Mouse (Mus musculus): ENCODE results near the gene Duox2. TPM values are rescaled to one million over a fixed set of nuclear protein-coding genes. Genes with fewer than 3 reads are reported as not detected.

Gene Duox2
- total and polyA plus RNA-seq, 2 experiments, result 0.04 TPM; not detected in 1

GRCm38 (mm10) chr2:122317384-122317783, 19.1 kb upstream of the Duox2 start:
- Histone ChIP-seq H3K9ac (ENCODE audit: low read depth, low read length) (no peak overlapping the region), H3K79me2 (ENCODE audit: control insufficient read depth, insufficient read depth, low read length) (no peaks in the 10 kb centered on the region), H3K27ac (replicated peaks; ENCODE audit: insufficient read depth, low read depth, low read length) (no peak overlapping the region), H3K36me3 (ENCODE audit: control insufficient read depth, insufficient read depth, low read length) (no peaks in the 10 kb centered on the region), H3K4me1 (ENCODE audit: control insufficient read depth, insufficient read depth, low read length) (peaks cover 5% of the 10 kb centered on the region), H3K27me3 (ENCODE audit: control insufficient read depth, insufficient read depth, low read length) (no peaks in the 10 kb centered on the region; the same call in none of the 2 replicates), H3K4me3 (ENCODE audit: insufficient read depth, low read depth, low read length) (no peak overlapping the region)
- no peak for DNase-seq (ENCODE audit: extremely low read depth, low read depth, low spot score)
- 76% methylated on average over 4 of the region's 4 CpGs for WGBS
- no peak for TF ChIP-seq POLR2A (IDR thresholded peaks at IDR 0.05; ENCODE audit: extremely low read depth, insufficient read depth, low read length)

GRCm38 (mm10) chr2:122315372-122315771, 17.1 kb upstream of the Duox2 start, which contains the start of gene Duox1:
Gene Duox1, plus strand, starts transcription at chr2:122315672.
- Histone ChIP-seq H3K27me3 (ENCODE audit: control insufficient read depth, insufficient read depth, low read length) (no peaks in the 10 kb centered on the region; the same call in none of the 2 replicates), H3K27ac (replicated peaks; ENCODE audit: insufficient read depth, low read depth, low read length) (no peak within 1 kb of the TSS), H3K4me1 (ENCODE audit: control insufficient read depth, insufficient read depth, low read length) (peaks cover 5% of the 10 kb centered on the region), H3K9ac (ENCODE audit: low read depth, low read length) (no peak within 1 kb of the TSS), H3K79me2 (ENCODE audit: control insufficient read depth, insufficient read depth, low read length) (no peaks in the 10 kb centered on the region), H3K4me3 (ENCODE audit: insufficient read depth, low read depth, low read length) (no peak within 1 kb of the TSS), H3K36me3 (ENCODE audit: control insufficient read depth, insufficient read depth, low read length) (no peaks in the 10 kb centered on the region)
- DNase-seq (ENCODE audit: extremely low read depth, low read depth, low spot score), result no peak
- TF ChIP-seq CTCF (IDR thresholded peaks at IDR 0.05; ENCODE audit: low read depth, low read length) (no peak), POLR2A (IDR thresholded peaks at IDR 0.05; ENCODE audit: extremely low read depth, insufficient read depth, low read length) (no peak)
- 85% methylated on average over 7 of the region's 7 CpGs for WGBS

- 17% methylated on average over 24 of the region's 24 CpGs for WGBS
- Histone ChIP-seq H3K4me3 (ENCODE audit: insufficient read depth, low read depth, low read length) (peak within 1 kb of the TSS; percentile 34; the same call in 1 of the 2 replicates), H3K79me2 (ENCODE audit: control insufficient read depth, insufficient read depth, low read length) (no peaks in the 10 kb centered on the region), H3K27me3 (ENCODE audit: control insufficient read depth, insufficient read depth, low read length) (no peaks in the 10 kb centered on the region; the same call in none of the 2 replicates), H3K9ac (ENCODE audit: low read depth, low read length) (no peak within 1 kb of the TSS), H3K27ac (replicated peaks; ENCODE audit: insufficient read depth, low read depth, low read length) (no peak within 1 kb of the TSS), H3K36me3 (ENCODE audit: control insufficient read depth, insufficient read depth, low read length) (no peaks in the 10 kb centered on the region), H3K4me1 (ENCODE audit: control insufficient read depth, insufficient read depth, low read length) (peaks cover 5% of the 10 kb centered on the region)
- TF ChIP-seq POLR2A (IDR thresholded peaks at IDR 0.05; ENCODE audit: extremely low read depth, insufficient read depth, low read length), result no peak
- TF ChIP-seq CTCF (IDR thresholded peaks at IDR 0.05; ENCODE audit: low read depth, low read length), result no peak
- no peak for DNase-seq (ENCODE audit: extremely low read depth, low read depth, low spot score)
Observed at GRCm38 (mm10) chr2:122313536-122313935, 15.3 kb upstream of the Duox2 start, which contains the start of gene Duoxa1. Gene Duoxa1, minus strand, starts transcription at chr2:122313730.

GRCm38 (mm10) chr2:122312722-122313417, 14.6 kb upstream of the Duox2 start:
- Histone ChIP-seq H3K36me3 (ENCODE audit: control insufficient read depth, insufficient read depth, low read length) (no peaks in the 10 kb centered on the region), H3K4me3 (ENCODE audit: insufficient read depth, low read depth, low read length) (peak overlapping the region; percentile 34; the same call in 1 of the 2 replicates), H3K9ac (ENCODE audit: low read depth, low read length) (no peak overlapping the region), H3K27me3 (ENCODE audit: control insufficient read depth, insufficient read depth, low read length) (no peaks in the 10 kb centered on the region; the same call in none of the 2 replicates), H3K4me1 (ENCODE audit: control insufficient read depth, insufficient read depth, low read length) (peaks cover 5% of the 10 kb centered on the region), H3K27ac (replicated peaks; ENCODE audit: insufficient read depth, low read depth, low read length) (no peak overlapping the region), H3K79me2 (ENCODE audit: control insufficient read depth, insufficient read depth, low read length) (no peaks in the 10 kb centered on the region)
- 3% methylated on average over 27 of the region's 27 CpGs for WGBS
- TF ChIP-seq POLR2A (IDR thresholded peaks at IDR 0.05; ENCODE audit: extremely low read depth, insufficient read depth, low read length) (no peak), CTCF (IDR thresholded peaks at IDR 0.05; ENCODE audit: low read depth, low read length) (peak; percentile 74)
- peak; percentile 36 for DNase-seq (ENCODE audit: extremely low read depth, low read depth, low spot score)

GRCm38 (mm10) chr2:122311561-122311960, 13.3 kb upstream of the Duox2 start:
- H3K36me3 ChIP-seq (ENCODE audit: control insufficient read depth, insufficient read depth, low read length), result no peaks in the 10 kb centered on the region
- H3K27ac ChIP-seq (replicated peaks; ENCODE audit: insufficient read depth, low read depth, low read length), result no peak overlapping the region
- DNase-seq (ENCODE audit: extremely low read depth, low read depth, low spot score), result no peak
- no peak overlapping the region for H3K9ac ChIP-seq (ENCODE audit: low read depth, low read length)
- no peak overlapping the region for H3K4me3 ChIP-seq (ENCODE audit: insufficient read depth, low read depth, low read length)
- H3K4me1 ChIP-seq (ENCODE audit: control insufficient read depth, insufficient read depth, low read length), result peaks cover 5% of the 10 kb centered on the region
- H3K27me3 ChIP-seq (ENCODE audit: control insufficient read depth, insufficient read depth, low read length), result no peaks in the 10 kb centered on the region; the same call in none of the 2 replicates
- no peak for TF ChIP-seq POLR2A (IDR thresholded peaks at IDR 0.05; ENCODE audit: extremely low read depth, insufficient read depth, low read length)
- no peak for TF ChIP-seq CTCF (IDR thresholded peaks at IDR 0.05; ENCODE audit: low read depth, low read length)
- no peaks in the 10 kb centered on the region for H3K79me2 ChIP-seq (ENCODE audit: control insufficient read depth, insufficient read depth, low read length)
- 80% methylated on average over 2 of the region's 2 CpGs for WGBS

- WGBS, result 47% methylated on average over 3 of the region's 3 CpGs
- Histone ChIP-seq H3K4me3 (ENCODE audit: insufficient read depth, low read depth, low read length) (no peak overlapping the region), H3K27ac (replicated peaks; ENCODE audit: insufficient read depth, low read depth, low read length) (no peak overlapping the region), H3K4me1 (ENCODE audit: control insufficient read depth, insufficient read depth, low read length) (peaks cover 5% of the 10 kb centered on the region), H3K79me2 (ENCODE audit: control insufficient read depth, insufficient read depth, low read length) (no peaks in the 10 kb centered on the region), H3K9ac (ENCODE audit: low read depth, low read length) (no peak overlapping the region), H3K27me3 (ENCODE audit: control insufficient read depth, insufficient read depth, low read length) (peaks cover under 1% of the 10 kb centered on the region), H3K36me3 (ENCODE audit: control insufficient read depth, insufficient read depth, low read length) (no peaks in the 10 kb centered on the region)
- no peak for TF ChIP-seq CTCF (IDR thresholded peaks at IDR 0.05; ENCODE audit: low read depth, low read length)
- no peak for TF ChIP-seq POLR2A (IDR thresholded peaks at IDR 0.05; ENCODE audit: extremely low read depth, insufficient read depth, low read length)
- no peak for DNase-seq (ENCODE audit: extremely low read depth, low read depth, low spot score)
Observed at GRCm38 (mm10) chr2:122309647-122310046, 11.4 kb upstream of the Duox2 start.

Data from liver, adult 2 months (tissue).